Mouse (Mus musculus) neutrophil, adult 5-6 weeks (primary cell): Measurements from ENCODE around the gene Gpr152. TPM values are rescaled to one million over a fixed set of nuclear protein-coding genes. Genes with fewer than 3 reads are reported as not detected.
"Not testable (repeated sequence)": the region's sequence is repeated elsewhere in the genome, so short reads cannot be mapped to it uniquely, and the experiment has no call there.

Experiments
- ATAC-seq: fragments of 151-379, 151-347 bp; 2 replicates; pipeline ENCODE4 v1.8.0; 2017; ENCODE audit warnings: mild to moderate bottlenecking, moderate TSS enrichment; ENCODE audit not compliant: insufficient number of reproducible peaks, poor library complexity, low FRiP score, severe bottlenecking; ENCODE audit errors: extremely low read depth
- total RNA-seq: library from RNA; stranded (forward); fragments of 200-1000 nt; gene quantifications from 2 replicates; pipeline ENCODE4 v1.2.3, GENCODE M21; 2017

Gene Gpr152
- total RNA-seq, 1 experiment from 2014 or later: 0.23 TPM

DNA sequence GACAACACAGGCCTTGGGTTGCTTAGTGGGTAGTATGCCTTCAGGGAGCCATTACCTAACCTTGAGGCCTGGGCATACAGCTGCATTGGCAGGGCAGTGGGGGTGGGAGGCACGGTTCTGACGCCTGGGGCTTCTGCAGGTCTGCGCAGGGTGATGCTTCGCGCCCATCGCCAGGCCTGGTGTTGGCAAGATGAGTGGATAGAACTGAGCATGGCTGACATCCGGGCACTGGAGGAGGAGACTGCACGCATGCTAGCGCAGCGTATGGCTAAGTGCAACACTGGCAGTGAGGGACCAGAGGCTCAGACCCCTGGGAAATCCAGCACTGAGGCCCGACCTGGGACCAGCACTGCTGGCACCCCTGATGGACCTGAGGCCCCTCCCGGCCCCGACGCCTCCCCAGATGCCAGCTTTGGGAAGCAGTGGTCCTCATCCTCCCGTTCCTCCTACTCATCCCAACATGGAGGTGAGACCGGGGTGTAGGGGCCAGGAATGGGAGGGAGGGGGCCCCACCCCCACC, 34.9 kb upstream of the Gpr152 start:
- no peak for ATAC-seq

DNA sequence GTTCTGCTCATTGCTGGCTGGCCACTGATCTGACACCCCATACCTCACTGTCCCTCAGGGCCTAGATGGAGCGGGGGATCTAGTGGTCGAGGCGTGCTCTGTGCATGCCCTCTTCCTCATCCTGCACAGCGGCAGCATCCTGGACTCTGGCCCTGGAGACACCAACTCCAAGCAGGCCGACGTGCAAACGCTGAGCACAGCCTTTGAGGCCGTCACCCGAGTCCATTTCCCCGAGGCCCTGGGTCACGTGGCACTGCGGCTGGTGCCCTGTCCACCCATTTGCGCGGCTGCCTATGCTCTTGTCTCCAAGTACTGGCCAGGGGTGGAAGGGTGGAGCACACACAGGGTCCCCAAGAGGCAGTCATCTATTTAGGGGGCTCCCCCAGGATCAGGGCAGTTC, 32.9 kb upstream of the Gpr152 start:
- no peak for ATAC-seq

DNA sequence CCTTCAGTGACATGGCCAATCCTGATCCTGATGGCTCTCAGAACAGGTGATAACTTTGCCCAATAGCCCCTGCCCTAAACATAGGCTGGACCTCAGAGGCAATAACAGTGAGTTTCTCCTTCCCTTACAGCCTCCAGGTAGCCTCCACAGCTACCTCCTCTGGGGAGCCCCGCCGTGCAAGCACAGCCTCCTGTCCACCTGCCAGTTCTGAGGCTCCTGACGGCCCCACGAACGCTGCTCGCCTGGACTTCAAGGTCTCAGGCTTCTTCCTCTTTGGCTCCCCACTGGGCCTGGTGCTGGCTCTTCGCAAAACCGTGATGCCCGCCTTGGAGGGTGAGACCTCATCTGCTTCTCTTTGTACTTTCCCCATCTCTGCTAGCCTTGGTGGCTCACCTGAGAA, 31.1 kb upstream of the Gpr152 start:
- no peak for ATAC-seq

DNA sequence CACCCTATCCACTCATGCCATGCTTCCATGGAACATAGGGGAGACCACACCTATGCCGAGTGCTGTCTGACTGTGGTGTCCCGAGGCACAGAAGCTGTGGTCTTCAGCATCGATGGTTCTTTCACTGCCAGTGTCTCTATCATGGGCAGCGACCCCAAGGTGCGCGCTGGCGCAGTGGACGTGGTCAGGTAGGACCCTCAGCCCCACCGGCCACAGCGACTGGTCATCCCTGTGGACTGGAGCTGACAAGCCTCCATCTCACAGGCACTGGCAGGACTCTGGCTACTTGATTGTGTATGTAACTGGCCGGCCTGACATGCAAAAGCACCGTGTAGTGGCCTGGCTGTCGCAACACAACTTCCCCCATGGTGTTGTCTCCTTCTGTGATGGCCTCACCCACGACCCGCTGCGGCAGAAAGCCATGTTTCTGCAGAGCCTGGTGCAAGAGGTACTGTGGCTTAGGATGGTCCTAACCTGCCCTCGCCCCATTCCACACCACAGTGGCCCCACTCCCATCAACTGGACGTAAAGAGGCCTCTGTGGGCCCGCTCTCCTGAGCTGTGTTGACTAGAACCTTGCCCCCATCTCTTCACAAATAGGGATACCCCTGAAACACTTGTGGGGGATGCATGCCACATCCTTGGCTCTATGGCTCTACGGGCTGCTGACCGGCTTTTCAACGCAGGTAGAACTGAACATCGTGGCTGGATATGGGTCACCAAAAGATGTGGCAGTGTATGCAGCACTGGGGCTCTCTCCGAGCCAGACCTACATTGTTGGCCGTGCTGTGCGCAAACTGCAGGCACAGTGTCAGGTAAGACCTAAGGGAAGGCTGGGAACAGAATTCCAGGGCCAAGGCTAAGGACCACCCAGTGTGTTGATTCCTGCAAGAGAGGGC, 27.3 kb upstream of the Gpr152 start:
- no peak for ATAC-seq

DNA sequence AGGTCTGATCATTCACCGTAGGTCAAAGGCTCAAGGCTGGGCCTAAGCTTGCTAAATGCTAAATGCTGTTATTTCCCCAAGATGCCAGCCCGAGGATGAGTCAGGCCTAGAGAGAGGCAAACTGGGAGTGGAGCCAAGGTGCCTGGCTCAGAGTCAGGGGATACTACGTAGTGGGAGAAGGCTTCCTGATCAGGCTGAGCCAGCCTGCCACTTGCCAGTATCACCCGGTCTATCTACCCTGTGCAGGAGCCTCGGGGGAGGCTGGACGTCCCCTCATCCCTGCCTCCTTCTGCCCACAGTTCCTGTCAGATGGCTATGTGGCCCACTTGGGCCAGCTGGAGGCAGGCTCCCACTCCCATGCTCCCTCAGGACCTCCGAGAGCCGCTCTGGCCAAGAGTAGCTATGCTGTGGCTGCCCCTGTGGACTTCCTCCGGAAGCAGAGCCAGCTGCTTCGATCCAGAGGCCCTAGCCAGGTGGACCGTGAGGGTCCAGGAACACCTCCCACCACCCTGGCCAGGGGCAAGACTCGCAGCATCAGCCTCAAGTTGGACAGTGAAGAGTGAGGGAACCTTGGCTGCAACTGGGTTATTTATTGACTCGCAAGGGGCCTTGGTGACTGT, 26.3 kb upstream of the Gpr152 start:
- no peak for ATAC-seq

DNA sequence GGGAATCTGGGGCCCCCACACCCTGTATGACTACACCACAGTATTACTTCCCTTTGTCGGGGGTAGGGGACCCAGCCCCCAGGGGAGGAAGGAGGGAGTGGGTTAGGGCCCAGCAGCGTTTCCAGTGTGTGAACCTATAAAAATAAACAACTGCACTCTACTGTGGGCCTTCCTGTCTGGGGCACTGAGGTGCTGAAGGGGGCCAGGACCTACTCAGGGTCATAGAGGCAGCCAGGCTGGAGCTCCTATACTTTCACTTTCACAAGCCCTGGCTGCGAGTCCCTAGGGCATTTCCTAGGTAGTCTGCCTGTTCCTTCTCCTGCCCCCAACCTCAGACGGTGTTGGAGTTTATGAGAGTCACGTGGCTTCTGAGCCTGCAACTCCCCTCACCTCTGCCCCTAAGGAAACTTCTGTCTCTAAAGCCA, 25.8 kb upstream of the Gpr152 start:
- peak; percentile 59 for ATAC-seq

DNA sequence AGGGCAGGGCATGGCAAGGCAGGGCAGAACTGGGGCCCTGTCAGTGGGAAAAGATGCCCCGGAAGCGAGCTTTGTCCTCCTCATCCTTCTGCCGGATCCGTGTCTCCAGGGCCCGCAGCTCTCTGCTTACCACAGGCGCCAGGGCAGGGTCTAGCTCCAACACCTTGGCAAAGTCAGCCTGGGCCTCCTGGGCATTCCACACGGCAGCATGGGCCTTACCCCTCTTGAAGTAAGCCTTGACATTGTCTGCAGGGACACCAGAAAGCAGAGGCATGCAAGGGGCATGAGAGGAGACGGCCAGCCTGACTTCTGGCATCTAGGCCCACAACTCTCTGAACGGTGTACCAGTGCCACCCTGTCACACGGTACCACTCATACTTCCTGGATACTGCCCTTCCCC, 25.0 kb upstream of the Gpr152 start:
- no peak for ATAC-seq

DNA sequence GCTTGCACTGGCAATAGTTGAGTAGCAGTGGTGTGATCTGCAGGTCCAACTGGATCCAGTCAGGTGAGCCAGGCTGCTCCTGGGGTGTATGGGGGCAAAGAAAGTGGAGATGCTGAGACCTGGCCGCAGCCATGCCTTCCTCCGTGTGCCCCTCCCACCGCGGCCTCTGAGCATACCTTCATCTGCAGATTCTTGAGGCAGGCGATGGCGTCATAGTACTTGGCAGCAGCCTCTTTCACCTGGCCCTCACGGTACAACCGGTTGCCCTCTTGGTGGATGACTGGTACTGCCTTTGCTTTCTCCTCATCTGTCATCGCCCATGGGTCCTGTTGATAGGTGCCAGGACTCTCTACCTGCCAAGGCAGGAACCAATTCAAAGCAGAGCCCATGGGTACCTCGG, 24.4 kb upstream of the Gpr152 start:
- ATAC-seq: no peak

DNA sequence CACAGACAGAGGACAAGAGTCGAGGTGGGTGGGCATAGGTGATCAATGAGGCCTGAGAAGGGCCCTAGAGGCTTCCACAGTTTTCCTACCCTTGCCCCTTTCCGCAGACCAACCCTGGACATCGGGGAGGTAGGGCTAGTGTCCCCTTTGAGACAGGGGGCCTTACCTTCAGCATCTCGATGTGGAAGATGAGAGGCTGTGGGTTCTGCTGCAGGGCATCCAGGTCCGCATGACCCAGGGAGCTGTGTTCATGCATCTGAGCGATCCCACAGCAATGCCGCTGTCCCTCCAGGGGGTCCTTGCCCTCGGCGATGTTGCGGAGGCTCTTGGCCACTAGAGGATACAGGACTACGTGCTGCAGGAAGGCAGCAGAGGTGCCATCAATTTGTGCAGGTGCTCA, 23.8 kb upstream of the Gpr152 start:
- ATAC-seq: no peak

DNA sequence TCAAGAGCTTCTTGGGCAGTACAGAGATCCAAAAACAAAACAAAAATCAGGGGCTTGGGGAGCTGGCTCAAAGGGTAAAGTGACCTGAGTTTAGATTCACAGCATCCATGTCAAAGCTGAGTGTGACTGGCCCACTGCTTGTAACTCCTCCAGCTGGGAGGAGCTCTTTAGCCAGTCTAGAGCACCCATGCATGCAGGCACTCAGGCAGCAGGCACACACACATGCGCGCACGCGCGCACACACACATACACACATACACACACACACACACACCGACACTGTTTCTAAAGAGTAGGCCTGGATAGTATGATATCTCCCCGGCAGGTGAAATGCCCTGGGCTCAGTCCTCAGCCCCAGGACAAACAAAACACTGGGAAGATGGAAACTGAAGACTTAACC, 22.6 kb upstream of the Gpr152 start:
- no peak for ATAC-seq

DNA sequence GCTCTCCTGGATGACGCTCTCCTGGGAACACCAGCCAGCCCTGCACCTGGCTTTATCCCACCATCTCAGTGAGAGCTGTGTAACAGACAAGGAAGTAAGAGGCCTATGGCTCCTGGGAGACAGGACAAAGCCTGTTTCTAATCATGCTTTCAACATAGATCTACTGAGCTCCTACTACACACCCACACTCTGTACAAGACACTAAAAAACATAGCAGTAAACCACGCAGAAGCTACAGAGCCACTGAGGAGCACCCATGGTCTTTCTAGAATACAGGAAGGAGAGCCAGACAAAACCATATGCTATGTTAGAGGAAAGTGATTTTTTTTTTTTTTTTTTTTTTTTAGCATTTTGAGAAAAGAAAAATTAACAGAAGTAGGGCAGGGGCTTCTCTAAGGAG, 21.2 kb upstream of the Gpr152 start:
- no peak for ATAC-seq

DNA sequence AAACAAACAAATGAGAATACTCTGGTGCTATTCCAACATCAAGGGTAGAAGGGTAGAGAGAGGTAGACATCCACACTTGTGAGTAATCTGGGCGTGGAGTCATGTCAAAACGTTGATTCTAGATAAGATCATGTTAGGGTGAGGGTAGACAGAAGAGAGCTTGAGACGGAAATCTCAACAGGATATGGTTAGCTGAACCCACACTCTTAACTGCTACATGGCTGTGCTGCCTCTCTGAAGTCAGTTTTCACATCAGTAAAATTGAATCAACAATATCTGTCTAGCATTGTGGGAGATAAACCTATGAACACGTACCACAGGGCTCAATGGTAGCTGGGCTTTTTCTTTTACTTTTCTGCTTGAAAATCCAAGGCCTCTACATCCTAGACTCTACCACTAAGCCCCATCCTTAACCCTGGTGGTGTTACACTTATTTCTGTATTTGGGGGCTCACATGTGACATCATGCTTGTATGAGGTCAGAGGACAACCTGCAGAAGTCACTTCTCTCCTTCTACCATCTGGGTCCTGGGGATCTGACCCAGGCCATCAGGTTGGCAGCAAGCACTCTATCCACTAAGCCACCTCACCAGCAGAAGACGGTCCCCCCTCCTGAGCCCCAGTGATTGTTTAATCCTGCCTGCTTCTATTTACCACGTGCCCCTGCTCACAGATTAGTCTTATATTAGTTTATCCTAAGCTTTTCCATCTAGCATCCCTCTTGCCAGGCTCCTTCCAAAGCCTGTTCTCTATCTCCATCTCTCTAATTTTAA, 19.7 kb upstream of the Gpr152 start:
- ATAC-seq: no peak

DNA sequence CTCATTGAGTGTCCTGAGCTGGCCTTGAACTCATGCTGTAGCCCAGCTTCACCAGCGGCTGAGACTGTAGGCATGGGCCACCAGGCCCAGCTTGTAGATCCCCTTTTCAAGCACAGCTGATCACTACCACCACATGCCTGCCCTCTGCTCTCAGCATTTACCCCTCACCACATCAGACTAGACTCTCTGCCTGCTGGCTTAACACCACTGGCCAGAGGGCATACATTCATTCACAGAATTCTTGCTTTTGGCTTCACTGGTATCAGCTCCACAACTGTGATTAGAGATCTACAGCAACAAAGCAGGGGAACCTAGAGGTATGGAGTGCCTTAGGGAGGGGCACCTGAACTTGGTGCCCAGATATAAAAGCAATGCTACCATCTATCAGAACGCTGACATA, 19.1 kb upstream of the Gpr152 start:
- ATAC-seq: no peak

DNA sequence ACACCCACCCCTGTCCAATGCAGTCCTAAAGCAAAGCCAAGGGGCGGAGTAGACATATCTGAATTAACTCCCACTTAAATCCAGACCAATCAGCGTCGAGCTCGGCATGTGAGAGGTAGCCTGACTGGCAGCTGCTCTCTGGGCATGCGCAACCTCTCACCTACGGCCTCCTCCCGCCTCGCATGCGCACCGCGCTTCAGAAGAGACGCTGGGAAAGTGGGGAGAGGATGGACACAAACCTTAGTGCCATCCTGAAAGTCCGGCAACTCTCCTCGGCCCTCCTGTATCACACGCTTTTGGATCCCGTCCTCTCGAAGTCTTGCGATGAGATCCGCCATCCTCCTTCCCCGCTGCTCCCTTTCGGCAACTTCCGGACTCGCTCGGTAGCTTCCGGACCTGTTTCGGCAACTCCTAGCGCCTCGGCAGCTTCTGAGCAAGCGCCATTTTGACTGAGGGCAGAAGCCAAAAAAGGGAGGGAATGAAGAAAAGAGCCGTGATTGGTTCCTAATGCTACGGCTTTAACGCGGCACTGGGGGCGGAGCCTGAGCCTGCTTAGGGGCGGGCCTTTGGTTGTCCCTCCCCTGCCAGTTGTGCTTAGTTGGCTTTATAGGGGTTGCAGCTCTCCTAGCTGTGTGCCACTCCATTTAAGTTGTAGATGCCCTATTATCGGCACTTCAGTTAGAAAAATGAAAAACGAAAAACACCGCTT, 18.3 kb upstream of the Gpr152 start:
- peak; percentile 71 for ATAC-seq

DNA sequence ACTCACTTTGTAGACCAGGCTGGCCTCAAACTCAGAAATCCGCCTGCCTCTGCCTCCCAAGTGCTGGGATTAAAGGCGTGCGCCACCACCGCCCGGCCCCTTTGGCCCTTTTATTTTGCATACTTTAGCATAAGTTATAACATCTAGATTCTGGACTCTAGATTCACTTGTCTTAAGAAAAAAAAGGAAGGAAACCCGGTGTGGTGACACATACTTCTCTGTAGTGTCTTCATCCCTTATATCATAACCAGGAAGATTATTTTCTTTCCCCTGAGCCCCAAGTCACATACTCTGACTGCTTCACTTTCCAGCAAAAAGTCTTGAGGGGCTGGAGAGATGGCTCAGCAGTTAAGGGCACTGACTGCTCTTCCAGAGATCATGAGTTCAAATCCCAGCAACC, 17.7 kb upstream of the Gpr152 start:
- ATAC-seq: not testable (repeated sequence)

DNA sequence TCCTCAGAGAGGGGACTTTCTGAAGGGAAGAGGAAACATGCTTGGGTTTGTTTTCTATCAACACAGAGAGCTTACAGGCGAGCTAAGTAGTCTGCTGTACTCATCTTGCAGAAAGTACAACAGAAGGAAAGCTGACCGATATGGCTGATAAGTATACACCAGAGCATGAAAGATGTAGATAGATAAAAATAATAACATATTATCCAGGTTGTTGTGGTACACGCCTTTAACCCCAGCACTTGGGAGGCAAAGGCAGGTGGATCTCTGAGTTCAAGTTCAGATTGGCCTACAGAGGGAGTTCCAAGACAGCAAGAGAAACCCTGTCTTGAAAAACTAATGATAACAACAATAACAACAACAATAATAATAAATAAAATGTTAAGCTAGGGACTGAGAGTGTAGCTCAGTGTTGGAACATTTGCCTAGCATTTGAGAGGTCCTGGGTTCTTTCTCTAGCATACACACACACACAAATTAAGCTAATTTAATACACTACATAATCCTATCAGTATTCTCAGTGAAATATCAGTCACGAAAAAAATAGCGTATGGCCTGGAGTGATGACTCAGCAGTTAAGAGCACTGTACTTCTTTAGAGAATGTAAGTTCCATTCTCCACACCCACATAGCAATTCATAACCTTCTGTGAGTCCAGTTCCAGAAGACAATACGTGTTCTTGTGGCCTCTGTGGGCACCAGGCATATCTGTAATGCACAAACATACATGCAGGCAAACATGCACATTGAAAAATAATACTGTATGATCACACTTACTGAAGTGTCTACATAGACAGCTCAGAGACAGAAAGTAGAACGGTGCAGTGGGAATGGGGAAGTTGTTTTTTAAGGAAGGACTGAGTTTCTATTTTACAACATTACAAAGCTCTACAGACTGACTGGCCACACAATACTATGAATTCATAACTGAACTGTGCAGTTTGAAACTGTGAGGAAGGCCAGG, 16.9 kb upstream of the Gpr152 start:
- no peak for ATAC-seq

DNA sequence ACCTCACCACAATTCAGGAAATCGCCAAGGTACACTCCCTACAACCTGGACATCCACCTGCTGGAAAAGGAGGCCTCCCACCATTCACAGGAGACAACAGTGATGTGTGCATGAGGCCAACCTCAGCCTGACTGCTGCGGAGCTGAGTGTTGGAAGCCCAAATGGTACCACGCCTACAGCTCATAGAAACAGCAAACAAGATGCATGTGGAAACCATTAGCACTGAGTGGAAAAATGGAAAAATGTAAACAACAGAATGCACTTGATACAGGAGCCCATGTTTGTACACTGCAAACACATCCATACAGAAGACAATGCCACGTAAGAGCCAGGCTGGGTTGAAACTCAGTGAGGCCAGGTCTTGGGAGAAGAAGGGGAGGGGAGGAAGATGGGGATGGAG, 15.2 kb upstream of the Gpr152 start:
- no peak for ATAC-seq

DNA sequence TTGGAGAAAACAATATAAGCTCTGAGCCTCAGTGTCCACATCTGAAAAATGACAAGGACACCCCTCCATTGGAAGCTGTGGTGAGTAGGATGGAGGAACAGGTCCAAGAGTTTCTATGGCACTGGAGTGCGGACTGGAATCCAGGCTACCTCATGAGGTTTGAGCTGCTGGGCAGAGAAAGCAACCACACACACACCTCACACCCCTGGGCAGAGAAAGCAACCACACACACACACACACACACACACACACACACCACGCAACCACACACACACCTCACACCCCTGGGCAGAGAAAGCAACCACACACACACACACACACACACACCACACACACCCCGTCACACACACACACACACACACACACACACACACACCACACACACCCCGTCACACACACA, 14.3 kb upstream of the Gpr152 start:
- ATAC-seq: not testable (repeated sequence)
